Mouse (Mus musculus) liver, postnatal 0 days (tissue): ENCODE measurements around the gene Dbil5.

Source experiments
- CTCF ChIP-seq: sonication (generic); IDR thresholded peaks from 2 replicates; pipeline ENCODE4 v1.5.1; 2016; ENCODE audit warnings: antibody characterized with exemption, low read depth
- EP300 ChIP-seq: IDR thresholded peaks from 2 replicates; pipeline ENCODE4 v1.6.1; 2016; ENCODE audit warnings: antibody characterized with exemption, low read depth, mild to moderate bottlenecking

DNA sequence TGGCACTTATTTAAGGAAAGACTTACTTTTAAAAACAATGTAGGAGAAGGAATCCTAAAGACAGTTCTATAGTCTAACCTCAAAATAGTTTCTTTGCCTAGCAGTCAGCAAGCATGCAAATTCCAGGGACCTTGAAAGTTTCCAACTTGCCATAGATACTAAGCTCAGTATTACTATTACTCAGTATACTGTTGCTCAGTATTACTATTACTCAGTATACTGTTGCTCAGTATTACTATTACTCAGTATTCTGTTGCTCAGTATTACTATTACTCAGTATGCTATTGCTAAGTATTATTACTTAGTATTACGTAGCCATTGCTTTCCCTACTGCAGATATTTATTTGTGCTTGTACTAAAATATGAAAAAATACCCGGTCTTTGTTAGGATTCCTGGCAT lies 22.3 kb downstream of the Dbil5 start:
- TF ChIP-seq EP300 = no peak
- no peak for TF ChIP-seq CTCF
